ENCODE assay signal across 8 mouse cellular contexts in genomic region chr4:118276520-118277232, GRCm38 (mm10). TPM values are rescaled to one million over a fixed set of nuclear protein-coding genes. Genes with fewer than 3 reads are reported as not detected.
DNase-seq lines count a peak whose midpoint lies in the region; ATAC-seq and TF ChIP-seq lines count a peak whose summit lies in the region.

No protein-coding gene starts in this region.

- peaks cover 39% of the 10 kb centered on the region for H3K4me1 ChIP-seq in hindbrain, postnatal 0 days (ENCODE audit: insufficient read depth, low read length)

- H3K27ac ChIP-seq in hindbrain, postnatal 0 days: peak overlapping the region; percentile 74
- H3K27ac ChIP-seq in left cerebral cortex, adult 2 months: peak overlapping the region; percentile 17; the same call in 1 of the 2 replicates

- no peaks in the 10 kb centered on the region for H3K9me3 ChIP-seq in hindbrain, postnatal 0 days (ENCODE audit: low read length)

- intact Hi-C loops in left cerebral cortex, adult 2 months (cut with DNase I): no loop called here

- TF ChIP-seq CTCF in hindbrain, postnatal 0 days (IDR thresholded peaks at IDR 0.05; ENCODE audit: low read depth): no peak
- TF ChIP-seq CTCF in left cerebral cortex, adult 2 months (IDR thresholded peaks at IDR 0.05): no peak

- peak; percentile 41 for DNase-seq in 3134 (ENCODE audit: extremely low read depth, insufficient read length, low spot score)
- DNase-seq in ZHBTc4 (ENCODE audit: low read depth, low spot score): peak; percentile 93
- DNase-seq in fat pad, adult 2 months (ENCODE audit: extremely low read depth, low read depth, low spot score): peak; percentile 91
- peak; percentile 95 for DNase-seq in hindbrain, postnatal 0 days (ENCODE audit: low spot score)
- peak; percentile 55 to 72 for DNase-seq in left cerebral cortex, adult 2 months (ENCODE audit: extremely low spot score in 1 of 2, low spot score in 2 of 2)
- peak; percentile 81 for DNase-seq in lung, postnatal 14 days
- peak; percentile 63 for DNase-seq in right cerebral cortex, postnatal 25 days
- no peak for DNase-seq in thymus, postnatal 10 days (ENCODE audit: low spot score in 2 of 2)

- 0 out of 2 replicates have a peak overlapping the region, but pooled peaks have one; percentile 19 for H3K9ac ChIP-seq in hindbrain, postnatal 0 days (replicated peaks; ENCODE audit: low read length)

- no peaks in the 10 kb centered on the region for H3K27me3 ChIP-seq in hindbrain, postnatal 0 days (ENCODE audit: insufficient read depth, low read length)

- 0 out of 2 replicates have a peak, but pooled peaks cover 5% of the 10 kb centered on the region for H3K36me3 ChIP-seq in hindbrain, postnatal 0 days (ENCODE audit: insufficient read depth, low read length)

- peak; percentile 95 for ATAC-seq in hindbrain, postnatal 0 days

- peak overlapping the region; percentile 37 for H3K4me2 ChIP-seq in hindbrain, postnatal 0 days (ENCODE audit: low read depth, low read length)

- H3K4me3 ChIP-seq in hindbrain, postnatal 0 days (ENCODE audit: low read length): no peak overlapping the region
- no peak overlapping the region for H3K4me3 ChIP-seq in left cerebral cortex, adult 2 months

- WGBS in hindbrain, postnatal 0 days: 13% methylated on average over 9 of the region's 9 CpGs

RNA-seq across cellular contexts. Expression of gene Ptprf, which starts 14.5 kb away (rescaled TPM):
- total RNA-seq in hindbrain, postnatal 0 days (2014; rRNA removed): 178 and 196 TPM in 2 replicates
- 39.2 and 44.4 TPM in 2 replicates for polyA plus RNA-seq in hindbrain, postnatal 0 days (2015; fragmentation: Nextera tagmentation; extraction: Ambion mirVana)
- total RNA-seq in left cerebral cortex, adult 2 months (2021): 100 to 1,000 TPM; 118 to 119 TPM

Comparison
In these comparisons a context has a peak if more than half of its experiments do, and no peak if none do; other contexts are left out.
1. DNase-seq: peak in 3134 (single experiment), ZHBTc4 (single experiment), fat pad, adult 2 months (single experiment), hindbrain, postnatal 0 days (single experiment), left cerebral cortex, adult 2 months (2 of 2), lung, postnatal 14 days (single experiment) and right cerebral cortex, postnatal 25 days (single experiment); none in thymus, postnatal 10 days (0 of 2).